Mouse (Mus musculus) v-Abl transformed pro-B cells (cell line): ENCODE results near the gene Armt1.
"Not testable (repeated sequence)": the region's sequence is repeated elsewhere in the genome, so short reads cannot be mapped to it uniquely, and the experiment has no call there.

ENCODE experiments used
- in situ Hi-C, 2 experiments: fragments of 400-800 bp; cut with MboI; formaldehyde crosslinking; loops; one replicate each; pipeline ENCODE4 v1.15.1; 2025; ENCODE audit not compliant: unreplicated experiment in 2 of 2

Gene Armt1

GRCm38 (mm10) chr10:4431746-4432122, 533 bp upstream of the Armt1 start:
- in situ Hi-C loops, result no loop called here

GRCm38 (mm10) chr10:4432996-4433755, 909 bp downstream of the Armt1 start:
- in situ Hi-C loops, result no loop called here

DNA sequence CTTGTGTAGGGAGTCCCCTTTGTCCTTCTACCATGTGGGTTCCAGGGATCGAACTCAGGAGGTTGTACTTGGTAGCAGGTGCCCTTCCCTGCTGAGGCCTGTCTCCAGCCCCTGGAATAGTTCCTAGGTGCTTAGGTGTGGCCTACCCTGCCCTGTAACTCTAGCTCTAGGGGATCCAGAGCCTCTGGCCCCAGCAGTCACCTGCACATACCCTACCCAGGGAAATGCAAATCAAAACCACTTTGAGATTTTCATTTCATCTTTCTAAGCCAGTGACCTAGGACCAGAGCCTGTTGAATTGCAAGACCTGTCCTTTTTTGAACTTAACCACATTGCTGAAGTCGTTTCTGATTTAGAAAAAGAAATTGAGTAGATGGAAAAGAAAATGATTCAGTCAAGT, 1.6 kb downstream of the Armt1 start:
- in situ Hi-C loops, result not testable (repeated sequence)

- in situ Hi-C loops, result no loop called here
Observed at GRCm38 (mm10) chr10:4435416-4435815, 3.1 kb downstream of the Armt1 start.

DNA sequence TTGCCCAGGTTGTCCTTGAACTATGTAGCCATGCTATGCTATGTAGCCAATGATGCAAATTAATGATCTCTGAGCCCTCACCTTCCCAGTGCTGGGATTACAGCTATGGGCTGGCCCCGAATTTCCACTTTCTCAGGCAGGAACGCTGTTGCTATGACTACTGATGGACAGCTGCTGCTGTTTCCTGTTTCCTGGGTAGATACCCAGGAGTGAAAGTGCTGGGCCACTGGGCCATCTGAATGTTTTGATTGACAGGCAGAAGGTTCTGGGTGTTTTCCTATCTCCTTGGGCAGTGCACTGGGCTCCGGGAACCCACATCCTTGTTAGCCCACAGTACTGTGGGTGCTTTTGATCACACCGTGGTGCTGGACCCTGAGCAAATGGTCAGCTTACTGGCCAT, 24.1 kb downstream of the Armt1 start:
- in situ Hi-C loops, result no loop called here

GRCm38 (mm10) chr10:4460201-4460600, 27.9 kb downstream of the Armt1 start:
- in situ Hi-C loops, result no loop called here

- in situ Hi-C loops, result no loop called here
Observed at GRCm38 (mm10) chr10:4465799-4466198, 33.5 kb downstream of the Armt1 start.

DNA sequence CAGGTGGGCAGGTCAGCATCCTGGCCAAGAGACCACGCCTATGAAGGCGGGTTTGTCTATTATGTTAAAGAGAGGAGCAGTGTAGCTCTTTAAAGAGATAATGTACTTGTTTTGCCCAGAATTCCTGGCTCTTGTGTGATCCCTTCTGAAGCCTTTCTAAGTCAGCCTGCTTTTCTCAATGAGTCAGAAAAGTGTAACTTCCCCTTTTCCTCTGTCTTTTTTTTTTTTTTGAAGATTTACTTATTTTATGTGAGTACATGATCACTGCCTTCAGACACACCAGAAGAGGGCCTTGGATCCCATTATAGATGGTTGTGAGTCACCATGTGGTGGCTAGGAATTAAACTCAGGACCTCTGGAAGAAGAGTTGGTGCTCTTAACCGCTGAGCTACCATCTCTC, 37.1 kb downstream of the Armt1 start:
- in situ Hi-C loops, result no loop called here

DNA sequence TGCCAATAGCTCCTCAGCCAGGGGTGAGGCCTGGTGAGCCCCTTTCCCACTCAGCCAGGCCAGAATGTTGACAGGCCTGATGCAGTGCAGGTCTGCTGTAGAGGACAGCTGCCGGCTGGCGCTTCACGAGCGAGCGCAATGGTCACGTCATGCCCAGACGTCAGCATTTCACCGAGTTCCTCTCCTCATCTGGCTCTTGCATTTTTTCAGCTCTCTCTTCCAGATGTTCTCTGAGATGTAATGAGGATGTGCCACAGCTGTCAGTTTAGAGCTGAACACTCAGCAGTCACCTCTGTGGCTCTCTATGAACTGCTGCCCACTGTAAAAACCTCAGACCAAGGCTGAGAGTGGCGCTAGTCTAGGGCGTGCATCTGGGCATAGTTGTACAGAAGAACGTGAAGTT, 41.3 kb downstream of the Armt1 start:
- in situ Hi-C loops, result no loop called here

DNA sequence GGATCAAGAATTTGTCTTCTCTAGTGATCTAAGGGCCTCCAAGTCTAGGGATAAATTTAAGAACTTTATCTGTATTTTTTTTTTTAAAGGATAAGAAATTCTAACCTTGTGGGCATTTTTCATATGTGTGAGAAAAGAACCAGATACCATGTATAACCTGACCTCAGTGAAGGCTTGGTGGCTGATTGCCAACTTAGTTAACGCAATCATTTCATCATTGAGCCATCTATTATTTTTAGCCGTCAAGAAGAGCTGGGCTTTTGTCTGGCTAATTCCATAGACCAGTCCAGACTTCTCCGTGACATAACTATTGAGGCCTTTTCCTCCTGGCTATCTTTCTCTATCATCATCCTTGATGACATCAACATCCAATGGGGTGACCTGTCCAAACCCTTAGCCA, 43.2 kb downstream of the Armt1 start:
- in situ Hi-C loops, result no loop called here

DNA sequence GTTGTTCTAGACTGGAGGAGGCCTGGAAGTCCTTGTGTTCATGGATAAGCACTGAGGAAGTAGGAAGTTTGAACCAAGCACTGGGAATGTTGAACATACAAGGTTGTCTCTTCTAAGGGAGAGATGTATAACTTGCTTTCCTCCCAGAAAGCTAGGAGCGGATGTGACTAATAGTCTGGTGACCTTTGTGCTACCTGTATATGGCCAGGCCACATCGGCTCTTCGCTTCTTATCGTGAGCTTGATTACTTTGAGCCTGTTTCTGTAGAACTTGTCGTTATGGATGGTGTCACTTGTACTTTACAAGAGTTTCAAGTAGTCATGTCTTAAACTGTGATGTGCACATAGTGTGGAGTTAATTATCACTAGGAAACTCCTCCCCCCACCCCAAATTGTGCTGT, 44.3 kb downstream of the Armt1 start:
- in situ Hi-C loops, result no loop called here

- in situ Hi-C loops, result no loop called here
Observed at GRCm38 (mm10) chr10:4480929-4481328, 48.7 kb downstream of the Armt1 start.

GRCm38 (mm10) chr10:4481695-4482094, 49.4 kb downstream of the Armt1 start:
- in situ Hi-C loops, result no loop called here

DNA sequence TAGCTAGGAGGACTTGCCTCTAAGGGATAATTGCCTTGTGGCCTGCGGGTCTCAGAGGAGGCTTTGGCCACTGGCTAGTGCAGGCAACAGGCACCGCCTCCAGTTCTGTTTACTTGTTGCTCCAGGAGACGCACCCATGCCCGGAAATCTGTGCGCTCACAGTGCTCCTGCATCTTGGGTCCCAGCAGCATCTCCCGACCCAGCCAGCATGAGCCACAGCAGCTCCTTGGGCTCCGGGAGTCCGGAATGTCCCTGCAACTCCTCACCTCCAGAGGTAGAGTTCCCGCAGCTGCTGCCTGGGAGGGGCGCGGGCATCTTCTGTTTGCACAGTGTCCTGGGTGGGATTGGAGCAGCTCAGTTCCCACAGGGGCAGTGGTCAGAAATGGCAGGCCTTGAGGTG, 50.1 kb downstream of the Armt1 start, which contains the start of gene Ccdc170:
TSS of gene Ccdc170 (plus strand) at position 148 of the 400 bp plus-strand sequence.
- in situ Hi-C loops, result no loop called here

- in situ Hi-C loops, result no loop called here
Observed at GRCm38 (mm10) chr10:4483848-4484247, 51.6 kb downstream of the Armt1 start.

DNA sequence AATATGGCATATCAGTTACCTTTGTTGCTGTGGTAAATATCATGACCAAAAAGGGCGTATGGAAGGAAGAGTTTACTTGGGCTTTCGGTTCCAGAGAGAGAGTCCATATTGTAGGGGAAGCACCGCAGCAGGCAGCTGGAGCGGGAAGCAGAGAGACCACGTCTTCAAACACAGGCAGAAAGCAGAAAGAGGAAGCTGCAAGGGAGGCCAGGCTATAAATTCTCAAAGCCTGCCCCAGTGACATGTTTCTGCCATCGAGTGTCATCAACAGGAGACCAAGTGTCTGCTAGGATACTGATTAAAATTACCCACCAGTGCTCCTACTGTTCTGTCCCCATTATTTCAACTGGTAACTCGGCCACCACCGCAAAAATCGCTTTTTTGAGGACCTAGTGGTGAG, 52.7 kb downstream of the Armt1 start:
- in situ Hi-C loops, result no loop called here

- in situ Hi-C loops, result no loop called here
Observed at GRCm38 (mm10) chr10:4489865-4490264, 57.6 kb downstream of the Armt1 start.

DNA sequence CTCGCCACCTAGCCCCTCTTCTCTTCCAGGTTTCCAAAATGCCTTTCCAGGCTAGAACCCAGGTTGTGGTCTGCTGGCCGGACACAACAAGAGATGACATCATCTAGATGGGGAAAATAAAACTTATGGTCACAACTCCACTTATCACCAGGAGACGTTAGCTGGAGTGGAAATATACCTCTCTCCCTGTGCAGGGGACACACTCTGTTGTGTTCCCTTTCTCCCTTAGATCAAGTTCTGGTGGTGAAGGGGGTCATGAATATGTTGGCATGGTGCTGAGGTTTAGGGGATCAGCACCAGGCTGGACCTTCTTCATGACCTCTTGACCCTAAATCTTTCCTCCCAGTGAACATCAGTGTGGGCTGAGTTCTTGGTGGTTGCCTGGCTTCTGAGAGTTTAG, 59.0 kb downstream of the Armt1 start:
- in situ Hi-C loops, result no loop called here

- in situ Hi-C loops, result no loop called here
Observed at GRCm38 (mm10) chr10:4492045-4492444, 59.8 kb downstream of the Armt1 start.

- in situ Hi-C loops, result no loop called here
Observed at GRCm38 (mm10) chr10:4492909-4493308, 60.6 kb downstream of the Armt1 start.

- in situ Hi-C loops, result no loop called here
Observed at GRCm38 (mm10) chr10:4503251-4503650, 71.0 kb downstream of the Armt1 start.
